Mouse (Mus musculus) kidney, postnatal 10 days (tissue): ENCODE data around the gene Xk.
"Not testable (repeated sequence)": the region's sequence is repeated elsewhere in the genome, so short reads cannot be mapped to it uniquely, and the experiment has no call there.

Source experiments
- DNase-seq: peaks from one replicate; pipeline ENCODE4 v3.0.0; 2021; ENCODE audit warnings: mixed read lengths

The Xk gene

DNA sequence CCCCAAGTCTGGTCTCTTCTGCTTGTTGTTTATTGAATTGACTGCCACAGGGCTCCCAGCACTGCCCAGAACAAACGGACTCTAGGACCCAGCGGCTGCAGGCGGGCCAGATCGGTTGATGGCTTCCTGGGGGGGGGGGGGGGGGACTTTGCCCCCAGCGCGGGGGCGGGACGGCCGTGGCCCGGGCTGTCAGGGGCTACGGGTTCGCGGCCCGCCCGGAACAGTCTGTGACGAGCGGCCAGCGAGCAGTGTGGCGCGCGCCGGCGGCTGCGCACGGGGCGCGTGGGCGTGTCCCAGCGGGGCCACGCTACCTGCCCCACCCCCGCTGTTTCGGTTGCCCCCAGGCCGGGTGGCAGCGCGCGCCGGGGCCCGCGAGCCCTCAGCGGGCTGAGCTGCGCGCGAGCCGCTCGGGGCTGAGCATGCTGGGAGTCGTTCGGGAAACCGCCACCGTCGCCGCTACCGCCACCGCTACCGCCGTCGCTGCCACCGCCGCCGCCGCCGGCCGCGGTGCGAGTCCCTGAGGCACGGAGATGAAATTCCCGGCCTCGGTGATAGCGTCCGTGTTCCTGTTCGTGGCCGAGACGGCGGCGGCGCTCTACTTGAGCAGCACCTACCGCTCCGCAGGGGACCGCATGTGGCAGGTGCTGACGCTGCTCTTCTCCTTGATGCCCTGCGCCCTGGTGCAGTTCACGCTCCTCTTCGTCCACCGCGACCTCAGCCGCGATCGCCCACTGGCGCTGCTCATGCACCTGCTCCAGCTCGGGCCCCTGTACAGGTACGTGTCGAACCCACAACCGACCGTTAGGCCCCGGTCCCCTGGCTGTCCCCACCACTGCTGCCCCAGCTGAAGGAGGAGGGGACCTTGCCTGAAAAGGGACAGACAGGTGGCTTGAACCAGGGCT, at the start of gene Xk:
Gene Xk (plus strand): TSS at position 297 of the 902 bp plus-strand sequence.
- DNase-seq = peak; percentile 67

DNA sequence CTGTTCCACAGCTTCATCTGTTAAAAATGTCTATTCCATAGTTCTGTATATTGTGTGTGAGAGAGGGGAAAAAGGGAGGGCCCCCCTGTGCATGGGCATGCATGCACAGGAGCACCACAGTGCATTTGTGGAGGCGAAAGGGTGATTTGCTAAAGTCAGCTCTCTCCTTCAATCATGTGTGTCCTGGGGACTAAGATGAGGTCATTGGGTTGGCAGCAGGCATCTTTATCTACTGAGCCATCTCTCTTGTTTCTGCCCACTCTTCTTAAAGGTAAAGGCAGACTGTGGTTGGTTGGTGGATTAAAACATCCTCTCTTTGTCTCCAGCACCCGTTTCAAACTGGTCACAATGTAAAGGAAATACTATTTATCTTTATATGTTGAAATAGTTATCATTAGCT, 45.5 kb upstream of the Xk start:
- no peak for DNase-seq

DNA sequence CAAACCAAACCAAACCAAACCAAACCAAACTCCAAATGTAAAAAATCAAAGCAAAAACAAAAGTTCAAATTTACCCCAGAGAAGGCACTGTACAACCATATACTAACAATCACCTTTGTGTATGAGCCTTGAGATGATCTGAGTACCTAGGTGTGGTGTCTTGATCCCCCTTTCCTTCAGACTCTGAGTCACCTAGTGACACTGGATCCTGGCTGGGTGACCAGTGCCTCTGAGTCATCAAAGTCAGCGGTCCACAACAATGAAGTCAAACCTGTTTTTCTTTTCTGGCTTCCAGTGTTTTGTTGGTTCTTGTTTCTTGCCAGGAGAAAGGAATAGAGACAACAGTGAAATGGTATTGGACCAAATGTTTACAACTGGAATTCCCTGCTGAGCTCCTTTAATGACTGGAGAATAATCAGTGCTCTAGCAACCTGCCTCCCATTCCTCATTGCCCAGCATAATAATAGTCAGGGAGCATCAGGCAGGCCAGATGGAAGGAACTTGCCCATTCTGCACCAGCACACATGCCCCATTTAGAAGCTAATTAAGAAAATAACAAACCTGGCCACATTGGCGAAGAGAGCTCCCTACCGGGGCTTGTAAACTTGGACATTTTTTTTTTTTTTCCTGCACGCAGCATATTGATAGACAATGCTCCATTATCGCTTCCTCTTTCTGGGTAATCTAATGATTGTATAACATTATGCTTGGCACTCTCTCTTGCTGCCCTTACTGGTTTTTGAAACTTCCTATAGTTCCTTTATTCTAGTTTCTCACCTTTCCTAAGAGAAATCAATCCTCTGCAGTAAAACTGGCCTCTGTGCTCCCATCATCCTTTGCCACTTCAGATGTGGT, 31.6 kb upstream of the Xk start:
- no peak for DNase-seq

DNA sequence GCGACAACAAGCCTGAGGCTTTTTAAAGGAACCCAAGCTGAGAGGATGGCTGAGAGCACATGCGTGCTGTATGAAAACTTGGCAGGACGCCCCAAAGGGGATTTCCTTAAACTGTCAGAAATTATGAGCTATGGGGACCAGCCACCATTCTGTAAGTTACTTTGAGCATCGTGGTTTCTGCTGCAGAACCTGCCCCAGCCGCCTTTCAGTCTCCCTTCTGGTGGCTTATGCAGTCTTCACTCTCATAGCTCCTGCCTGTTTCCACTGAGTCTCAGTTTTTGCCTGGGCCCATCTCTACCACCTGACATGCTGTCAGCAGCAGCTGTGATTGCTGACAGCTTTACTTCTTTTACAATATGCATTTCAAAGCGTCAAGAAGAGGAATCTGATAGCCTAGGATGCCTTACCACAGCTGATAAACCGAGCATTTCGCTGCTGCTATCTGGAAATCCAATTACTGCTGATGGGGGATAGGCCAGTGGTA, 29.1 kb upstream of the Xk start:
- DNase-seq = peak; percentile 74

DNA sequence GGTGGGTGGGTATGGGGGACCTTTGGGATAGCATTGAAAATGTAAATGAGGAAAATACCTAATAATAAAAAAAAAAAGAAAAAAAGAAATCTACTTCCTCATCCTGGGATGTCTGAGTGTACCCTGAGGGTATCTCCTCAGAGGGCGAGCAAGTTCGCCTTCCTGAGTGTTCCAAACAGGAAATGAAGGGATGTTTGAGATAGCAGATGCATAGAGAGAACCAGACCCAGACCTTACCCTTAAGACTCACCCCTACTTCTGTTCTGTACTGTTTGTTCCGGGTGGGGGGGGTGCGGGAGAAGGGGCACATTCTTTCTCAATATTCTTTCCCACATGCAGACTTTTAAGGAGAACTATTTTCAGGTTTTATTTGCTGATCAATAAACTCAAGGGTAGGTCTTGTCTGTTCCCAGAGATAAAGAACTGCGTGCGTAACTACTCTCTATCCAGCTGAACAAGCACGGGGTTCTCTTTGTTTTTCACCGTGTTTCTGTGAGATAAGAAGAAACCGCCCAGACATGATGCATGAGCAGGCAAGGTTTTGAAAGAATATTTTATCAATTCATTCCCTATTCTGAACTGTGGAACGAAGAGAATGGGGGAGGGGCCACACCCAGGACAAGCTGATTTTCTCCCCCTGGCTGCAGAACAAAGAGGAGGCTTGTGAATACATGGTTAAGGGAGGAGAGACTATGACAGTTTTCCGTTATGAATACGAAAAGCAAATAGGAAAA, 27.8 kb upstream of the Xk start:
- DNase-seq = no peak

DNA sequence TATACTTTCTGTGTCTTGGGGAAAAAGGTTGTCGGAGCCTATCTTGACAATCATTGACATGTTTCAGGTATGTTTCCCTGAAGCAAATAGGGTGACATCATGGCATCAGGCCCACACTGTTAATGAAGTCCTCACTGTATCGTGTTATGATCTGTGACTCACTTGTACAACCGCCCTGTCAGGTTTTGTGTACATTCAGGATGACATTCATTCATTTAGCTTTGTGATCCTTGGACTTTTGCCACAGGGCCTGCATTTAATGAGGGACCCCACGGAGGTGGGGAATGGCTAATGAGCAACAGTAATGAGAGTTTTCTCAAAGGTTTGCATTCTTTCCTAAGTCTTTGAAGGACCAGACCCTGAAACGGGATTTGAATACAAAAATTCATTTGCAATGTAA, 23.6 kb upstream of the Xk start:
- DNase-seq = no peak

DNA sequence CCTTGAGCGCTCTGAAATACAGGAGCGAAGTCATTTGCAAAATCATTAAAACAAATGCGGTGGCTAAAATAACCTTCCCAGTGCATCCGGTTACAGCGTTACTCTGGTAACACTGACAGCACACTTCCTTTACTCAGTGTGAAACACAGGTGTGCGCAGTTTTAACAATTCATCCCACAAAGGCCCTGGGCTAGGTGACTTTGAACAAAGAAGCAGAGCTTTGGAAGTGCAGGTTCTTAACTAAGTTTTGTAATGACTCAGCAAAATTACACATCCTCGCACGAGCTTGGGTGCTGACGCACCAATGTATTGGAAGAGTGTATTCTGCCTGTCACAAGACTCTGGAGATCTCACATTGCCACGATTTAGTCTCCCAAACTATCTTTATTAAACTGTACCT, 18.6 kb upstream of the Xk start:
- no peak for DNase-seq

DNA sequence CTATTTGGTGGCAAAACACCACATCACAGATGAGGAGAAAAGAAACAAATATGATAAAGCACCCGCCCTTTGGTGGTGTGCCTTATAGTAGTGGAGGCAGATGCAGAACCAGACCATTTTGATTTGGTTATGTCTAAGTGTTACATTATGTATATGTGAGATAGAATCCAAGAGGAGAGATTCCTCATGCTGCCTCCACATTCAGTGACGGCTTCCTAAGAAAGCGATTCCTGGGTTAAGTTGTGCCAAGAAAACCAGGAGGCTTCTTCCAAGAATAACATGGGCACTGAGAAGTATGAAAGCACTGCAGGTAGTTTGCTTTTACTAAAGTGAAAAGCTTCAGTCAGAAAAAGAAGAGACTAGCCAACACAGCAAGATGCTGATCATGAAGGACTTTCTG, 17.7 kb upstream of the Xk start:
- DNase-seq = no peak

DNA sequence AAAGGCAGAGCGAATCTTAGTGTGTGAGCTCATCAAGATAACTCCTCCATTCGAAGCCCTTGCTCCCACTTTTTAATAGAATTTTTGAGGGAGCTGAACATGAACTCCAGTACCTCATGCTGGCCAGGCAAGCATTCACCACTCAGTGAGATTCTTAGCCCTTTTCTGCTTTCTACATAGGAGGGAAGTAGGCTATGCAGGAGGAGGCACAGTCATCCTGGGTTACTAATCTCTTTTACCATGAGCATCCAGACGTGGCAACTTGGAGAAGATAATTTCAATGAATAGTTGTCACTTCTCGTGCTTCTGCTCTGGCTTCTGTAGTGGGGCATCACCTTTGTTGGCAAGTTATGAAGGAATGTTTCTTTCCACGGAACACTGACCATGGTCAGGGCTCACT, 15.8 kb upstream of the Xk start, which contains the start of gene Gm14862:
Gene Gm14862 (minus strand): TSS at position 134 of the 400 bp plus-strand sequence.
- no peak for DNase-seq

DNA sequence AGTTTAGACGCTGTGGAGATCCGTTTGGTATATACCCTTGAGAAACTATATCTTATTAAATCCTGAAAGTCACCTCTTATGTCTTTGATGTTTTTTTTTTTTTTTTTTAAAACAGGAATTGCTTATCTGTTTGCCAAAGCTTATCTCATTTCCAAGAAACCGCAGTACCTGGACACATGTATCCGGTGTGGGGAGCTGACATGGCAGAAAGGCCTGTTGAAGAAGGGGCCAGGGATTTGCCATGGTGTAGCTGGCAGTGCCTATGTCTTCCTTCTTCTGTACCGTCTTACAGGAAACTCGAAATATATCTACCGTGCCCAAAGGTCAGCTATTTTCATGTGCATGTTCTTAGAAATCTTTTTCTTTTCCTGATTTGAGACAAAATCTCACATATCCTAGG, 14.7 kb upstream of the Xk start:
- DNase-seq = no peak

DNA sequence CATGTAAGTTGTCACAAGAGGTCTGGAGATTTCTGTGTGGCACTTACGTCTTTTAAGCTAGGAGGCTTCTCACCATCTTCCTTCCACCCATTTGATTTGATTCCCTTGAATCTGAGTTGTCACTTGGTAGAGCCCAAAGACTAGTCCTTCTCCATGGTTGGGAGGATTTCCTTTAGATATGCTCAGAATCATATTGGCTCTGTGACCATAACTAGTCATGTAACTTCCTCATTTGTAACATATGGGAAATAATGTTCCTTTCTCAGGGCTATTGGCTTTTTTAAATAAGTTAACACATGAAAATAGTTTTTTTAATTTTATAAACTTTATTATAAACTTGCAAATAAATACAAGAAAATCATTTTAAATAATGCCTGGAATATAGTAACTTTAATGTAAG, 13.3 kb upstream of the Xk start:
- no peak for DNase-seq

DNA sequence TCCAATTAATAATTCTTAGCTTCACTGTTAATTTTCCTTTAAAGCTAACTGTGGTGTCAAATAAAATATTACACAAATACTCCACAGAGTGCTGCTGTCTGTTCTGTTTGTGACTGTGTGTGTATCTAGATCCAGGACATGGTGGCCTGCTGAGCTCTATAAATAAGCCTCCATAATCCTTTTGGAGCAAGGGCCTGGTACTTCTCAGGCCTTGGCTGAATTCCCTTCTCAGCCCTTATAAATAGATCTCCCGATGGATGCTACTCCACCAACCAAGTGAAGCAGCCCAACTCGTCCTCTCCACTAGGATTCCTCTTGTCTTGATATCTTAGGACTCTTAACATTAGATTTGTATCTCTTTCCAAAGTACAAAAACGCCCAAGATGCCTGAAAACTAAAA, 1.4 kb upstream of the Xk start:
- DNase-seq = no peak

DNA sequence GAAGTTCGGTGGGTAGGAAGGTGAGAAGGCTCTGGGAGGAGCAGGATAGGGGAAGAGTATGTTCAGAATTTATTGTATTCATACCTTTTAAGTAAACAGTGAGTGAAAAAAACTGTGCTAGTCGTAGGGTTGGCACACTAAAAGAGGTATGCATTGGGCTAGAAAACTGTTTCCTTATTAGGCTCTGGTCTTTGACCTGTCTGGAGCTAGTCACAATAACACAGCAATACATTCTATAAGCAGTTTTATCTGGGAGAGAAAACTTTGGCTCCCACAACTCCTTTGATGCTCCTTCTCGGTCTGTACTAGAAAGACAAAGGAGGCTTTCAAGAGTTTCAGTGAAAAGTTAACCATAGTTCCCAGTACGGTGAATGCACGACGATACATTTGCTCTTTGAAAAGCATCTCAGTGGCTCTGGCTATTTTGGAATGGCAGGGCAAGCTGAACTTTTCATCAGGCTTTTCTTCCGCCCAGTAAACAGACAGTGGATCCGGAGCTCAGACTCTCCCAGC, 553 bp upstream of the Xk start:
- no peak for DNase-seq

DNA sequence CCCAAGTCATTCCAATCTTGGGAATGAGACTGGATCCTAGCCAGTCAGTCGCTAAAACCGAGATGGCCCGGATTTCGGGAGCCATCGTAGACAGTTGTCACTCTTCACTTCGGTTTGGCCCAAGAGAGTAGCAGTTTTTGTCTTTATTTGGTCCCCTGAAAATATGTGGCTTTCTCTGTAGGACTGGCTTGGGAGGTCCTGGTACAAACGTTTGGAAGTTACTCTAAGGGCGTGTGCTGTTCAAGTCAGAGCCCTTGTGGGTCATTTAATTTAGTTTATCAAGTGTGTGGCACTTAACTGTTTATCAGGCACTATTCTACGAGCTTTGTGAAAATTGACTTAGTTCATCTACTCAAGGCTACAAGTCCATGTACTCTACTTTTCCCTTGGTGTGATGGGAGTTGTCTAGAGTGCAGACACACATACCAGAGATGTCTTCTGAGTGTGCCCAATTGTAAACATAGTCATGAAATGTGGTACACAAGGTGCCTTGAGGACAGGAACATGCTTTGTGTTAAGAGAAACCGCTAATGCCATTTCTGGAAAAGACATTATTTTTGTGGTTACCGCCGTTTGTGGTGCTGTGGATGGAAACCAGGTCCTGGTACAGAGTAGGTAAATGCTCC, 934 bp downstream of the Xk start:
- DNase-seq = no peak

DNA sequence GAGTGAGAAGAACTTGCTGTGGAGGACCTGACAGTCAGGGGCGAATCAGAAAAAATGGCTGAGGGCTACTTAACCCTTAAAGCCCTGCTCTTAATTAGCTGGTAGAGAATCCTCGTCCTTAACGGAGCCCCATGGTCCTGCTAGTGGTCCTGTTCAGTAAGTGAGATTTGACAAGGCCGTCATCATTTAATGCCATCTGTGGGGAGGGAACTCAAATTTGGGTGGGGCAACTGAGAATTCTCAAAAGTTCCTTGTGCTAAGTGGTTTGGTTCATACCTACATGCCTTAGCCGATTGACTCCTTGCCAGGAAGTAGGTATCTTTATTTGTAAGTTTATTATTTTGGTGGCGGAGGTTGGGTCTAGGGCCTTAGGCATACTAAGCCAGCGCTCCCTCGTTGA, 1.8 kb downstream of the Xk start:
- DNase-seq = no peak

DNA sequence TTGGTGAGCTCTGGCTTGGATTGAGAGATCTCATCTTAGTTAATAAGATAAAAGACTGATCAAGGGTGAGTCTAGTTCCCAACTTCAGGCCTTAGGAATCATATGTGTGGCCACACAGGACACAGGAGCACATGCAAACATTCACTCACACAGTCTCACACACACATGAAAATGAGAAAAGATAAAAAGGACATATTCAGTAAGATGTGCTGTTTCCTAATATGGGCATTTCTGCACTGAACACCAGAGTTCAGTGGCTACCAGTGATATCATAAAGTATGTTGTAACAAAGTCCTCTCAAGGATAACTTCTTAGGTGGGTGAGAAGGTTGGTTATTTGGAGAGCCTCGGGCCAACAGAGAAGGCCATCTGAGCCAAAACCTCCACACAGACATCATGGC, 10.9 kb downstream of the Xk start, which contains the start of gene H2al1m:
Gene H2al1m (plus strand): TSS at position 301 of the 400 bp plus-strand sequence.
- not testable (repeated sequence) for DNase-seq

DNA sequence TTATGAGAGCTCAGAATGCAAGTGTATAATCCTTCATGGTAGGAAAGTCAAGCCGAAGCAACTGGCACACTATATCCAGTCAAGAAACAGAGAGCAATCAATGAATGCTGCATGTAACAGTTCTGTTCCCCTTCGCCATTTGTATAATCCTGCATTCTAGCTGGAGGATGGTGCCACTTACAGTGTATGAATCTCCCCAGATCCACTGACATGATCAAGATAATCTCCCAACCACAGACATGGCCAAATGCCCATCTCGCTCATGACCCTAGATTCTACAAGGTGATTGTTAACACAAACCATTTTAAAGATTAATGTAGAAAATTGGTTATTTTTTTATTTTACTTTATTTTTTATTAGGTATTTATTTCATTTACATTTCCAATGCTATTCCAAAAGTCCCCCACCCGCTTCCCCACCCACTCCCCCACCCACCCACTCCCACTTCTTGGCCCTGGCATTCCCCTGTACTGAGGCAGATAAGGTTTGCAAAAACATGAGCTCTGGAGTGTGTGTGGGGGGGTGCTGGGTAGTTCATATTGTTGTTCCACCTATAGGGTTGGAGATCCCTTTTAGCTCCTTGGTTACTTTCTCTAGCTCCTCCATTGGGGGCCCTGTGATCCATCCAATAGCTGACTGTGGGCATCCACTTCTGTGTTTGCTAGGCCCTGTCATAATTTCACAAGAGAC, 20.7 kb downstream of the Xk start:
- not testable (repeated sequence) for DNase-seq

DNA sequence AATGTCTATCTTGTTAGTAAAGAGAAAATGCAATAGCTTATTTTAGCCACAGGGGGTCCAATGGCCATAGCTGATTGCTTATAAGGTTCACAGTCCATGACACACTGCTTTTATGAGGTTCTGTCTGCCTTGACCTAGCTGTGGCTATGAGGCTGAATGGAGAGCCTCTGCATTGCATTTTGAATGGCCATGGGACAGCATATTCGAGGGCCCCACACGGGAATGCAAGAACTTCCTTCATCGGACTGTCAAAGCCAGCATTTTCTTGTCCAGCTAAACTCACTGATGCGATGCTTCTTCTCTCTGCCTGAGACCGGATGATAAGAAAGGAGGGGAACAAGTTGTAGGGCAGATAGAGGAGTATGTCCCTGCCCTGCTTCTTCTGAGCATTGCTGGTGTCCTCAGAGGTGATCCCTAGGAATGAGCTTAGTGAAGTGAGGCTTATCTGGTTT, 25.9 kb downstream of the Xk start:
- DNase-seq = no peak

DNA sequence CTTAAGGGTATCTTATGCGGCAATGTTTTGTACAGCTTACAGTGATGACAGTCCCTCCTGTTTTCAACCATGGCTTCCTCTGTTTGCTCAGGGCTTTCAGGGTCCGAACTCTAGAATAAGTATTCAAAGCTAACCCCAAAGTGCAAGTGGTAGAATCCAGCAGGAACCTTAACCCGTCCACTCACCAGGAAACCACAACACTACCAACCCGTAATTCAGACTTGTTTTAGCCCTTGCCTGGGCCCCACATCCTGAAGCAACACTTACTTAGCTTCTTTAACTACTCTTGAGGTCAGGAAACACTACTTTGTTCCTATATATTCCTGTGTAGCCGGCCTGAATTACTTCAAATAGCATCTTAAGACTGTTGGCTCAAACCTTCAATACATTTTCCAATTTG, 30.2 kb downstream of the Xk start:
- no peak for DNase-seq

DNA sequence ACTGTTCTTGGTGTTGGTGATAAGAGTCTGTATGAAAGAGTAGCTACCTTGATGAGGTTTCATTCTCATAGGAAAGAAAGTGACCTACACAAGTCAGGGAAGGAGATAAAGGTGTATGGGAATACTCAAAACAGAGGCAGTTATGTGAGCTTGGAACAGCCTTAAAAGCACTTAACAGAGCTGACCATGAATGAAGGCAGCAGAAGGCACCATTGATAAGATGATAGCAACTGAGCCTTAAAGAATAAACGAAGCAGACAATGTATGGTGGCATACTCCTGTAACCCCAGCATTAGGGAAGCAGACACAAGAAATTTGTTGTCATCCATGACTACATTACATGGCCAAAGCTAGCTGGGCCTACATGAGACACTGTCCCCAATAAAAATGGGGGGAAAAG, 30.9 kb downstream of the Xk start:
- DNase-seq = no peak

DNA sequence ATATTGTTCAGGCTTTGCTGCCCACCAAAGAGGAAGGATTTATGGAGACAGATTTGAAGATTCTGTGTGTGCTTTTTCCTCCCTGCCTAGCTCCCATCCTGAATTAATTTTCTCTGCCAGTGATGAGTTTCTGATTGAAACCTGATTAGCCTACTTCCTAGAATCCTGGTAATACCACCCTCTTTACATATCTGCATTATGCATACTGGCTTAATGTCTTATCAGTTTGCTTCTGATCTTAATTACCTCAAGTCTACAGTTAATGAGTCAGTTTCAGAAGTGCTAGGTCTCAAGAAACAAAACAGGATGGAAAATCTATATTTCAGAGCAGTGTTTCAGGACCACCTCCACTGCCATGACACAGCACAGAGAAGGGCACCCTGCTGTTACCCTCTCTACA, 43.9 kb downstream of the Xk start:
- not testable (repeated sequence) for DNase-seq
